Mouse (Mus musculus) inflammation-experienced regulatory T-cells (primary cell): Measurements from ENCODE around the gene Acp6. TPM values are rescaled to one million over a fixed set of nuclear protein-coding genes. Genes with fewer than 3 reads are reported as not detected.

ENCODE experiments used
- polyA plus RNA-seq, 2 experiments: library from polyadenylated mRNA; unstranded; fragments of 100-300 nt; shearing (Covaris generic); gene quantifications; one replicate each; pipeline ENCODE4 v1.2.1; 2017

The Acp6 gene
- polyA plus RNA-seq, result 10 to 100 TPM; 69.6 to 75.9 TPM

GRCm38 (mm10) chr3:97158611-97159508 lies at the start of gene Acp6:
Gene Acp6 (plus strand): TSS chr3:97158777.

Other genes with a start within 250 kb of the Acp6 start
- under 1 TPM in 1 of 2 experiments, not detected in 1; 0.02 TPM for gene Gja8, start 232.8 kb upstream of the Acp6 start, polyA plus RNA-seq
- gene Bcl9, start 139.1 kb downstream of the Acp6 start, polyA plus RNA-seq, result 1 to 10 TPM; 7.4 to 7.5 TPM